Mouse (Mus musculus) megakaryocyte, embryonic 14.5 days (primary cell): ENCODE measurements at regions not wholly inside any gene's neighbourhood (a gene's known extent, or its start where the extent isn't known, plus 50 kb on each side); places are given as distances from the start of the nearest gene placed in this dataset.

ENCODE experiments used
- FLI1 ChIP-seq: IDR thresholded peaks from 2 replicates; pipeline ENCODE4 v1.6.1; 2012; ENCODE audit warnings: low read length, inconsistent platforms, mixed read lengths
- GATA1 ChIP-seq: IDR thresholded peaks from 3 replicates; pipeline ENCODE4 v1.6.1; 2012; ENCODE audit warnings: mixed read lengths, low read length, inconsistent platforms, borderline replicate concordance

DNA sequence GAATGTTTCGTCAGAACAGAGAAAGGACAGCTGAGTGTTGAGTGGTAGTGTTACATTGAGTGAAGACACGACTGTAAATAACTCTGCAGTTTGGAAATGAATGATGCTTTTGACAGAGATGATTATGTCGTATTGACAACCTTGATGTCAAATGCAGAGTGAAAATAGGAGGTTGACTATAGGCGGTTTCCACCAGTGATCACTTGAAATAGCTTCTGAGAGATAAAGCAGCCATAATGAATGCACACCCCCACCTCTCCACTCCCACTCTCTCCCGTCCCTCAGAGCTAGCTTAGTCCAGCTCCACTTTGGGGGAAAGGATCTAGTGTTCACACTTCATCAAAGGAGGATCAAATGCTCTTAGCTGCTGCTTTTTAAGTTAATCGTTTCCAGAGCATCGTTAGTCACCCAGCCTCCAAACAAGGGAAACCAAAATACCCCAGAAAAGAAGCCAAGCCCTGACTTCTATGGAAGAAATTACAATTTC lies 387.6 kb upstream of the Dph6 start:
- TF ChIP-seq GATA1 (no peak), FLI1 (no peak)
